Mouse (Mus musculus): ENCODE data around the gene Stoml1. TPM values are rescaled to one million over a fixed set of nuclear protein-coding genes. Genes with fewer than 3 reads are reported as not detected.
A peak's percentile ranks its signal among the peaks of the same experiment; 100 is the strongest.

The Stoml1 gene
- total RNA-seq, 2 experiments from 2014 or later: 6.8 to 7.3 TPM

GRCm38 (mm10) chr9:58299356-58299799 is 46.4 kb downstream of the Stoml1 start:
- peak; percentile 55 for DNase-seq (ENCODE audit: low spot score)

GRCm38 (mm10) chr9:58303115-58303514 is 50.2 kb downstream of the Stoml1 start:
- DNase-seq (ENCODE audit: low spot score): no peak

GRCm38 (mm10) chr9:58303599-58304271 is 50.8 kb downstream of the Stoml1 start:
- no peak for DNase-seq (ENCODE audit: low spot score)

- no peak for DNase-seq (ENCODE audit: low spot score)
Measured at GRCm38 (mm10) chr9:58305686-58306085, 52.7 kb downstream of the Stoml1 start.

GRCm38 (mm10) chr9:58308395-58308794 is 55.4 kb downstream of the Stoml1 start:
- peak; percentile 69 for DNase-seq (ENCODE audit: low spot score)

- peak; percentile 69 for DNase-seq (ENCODE audit: low spot score)
Measured at GRCm38 (mm10) chr9:58310043-58310660, 57.2 kb downstream of the Stoml1 start.

GRCm38 (mm10) chr9:58311191-58311910 is 58.4 kb downstream of the Stoml1 start:
- DNase-seq (ENCODE audit: low spot score): no peak

Small RNA genes lying within 50 kb of the gene (microRNA-seq; reads per million reads assigned to microRNA genes)
- not detected for gene Mir6385

Other genes with a start within 250 kb of the Stoml1 start
- gene Cyp11a1, start 246.8 kb upstream of the Stoml1 start, total RNA-seq (2021): under 1 TPM; 0.24 to 0.34 TPM
- gene Stra6, start 189.4 kb upstream of the Stoml1 start, total RNA-seq (2021): under 1 TPM; 0.16 to 0.90 TPM
- not detected for gene Ccdc33, start 134.3 kb upstream of the Stoml1 start, total RNA-seq (2021)
- 10 to 100 TPM; 15.6 to 20.8 TPM for gene Islr, start 48.9 kb upstream of the Stoml1 start, total RNA-seq (2021)
- gene Islr2, start 48.8 kb upstream of the Stoml1 start, total RNA-seq (2021): 1 to 10 TPM; 1.6 to 1.9 TPM
- 1 to 10 TPM; 3.2 to 4.7 TPM for gene Pml, start 3.4 kb upstream of the Stoml1 start, total RNA-seq (2021)
- 10 to 100 TPM; 12.3 to 14.1 TPM for gene Loxl1, start 60.0 kb downstream of the Stoml1 start, total RNA-seq (2021)
- not detected for gene Tbc1d21, start 117.3 kb downstream of the Stoml1 start, total RNA-seq (2021)
- gene Insyn1, start 235.4 kb downstream of the Stoml1 start, total RNA-seq (2021): 10 to 100 TPM; 24.5 to 31.0 TPM

Data from gastrocnemius, adult 18-20 months (tissue).